Mouse (Mus musculus) myocyte (in vitro differentiated cells): Measurements from ENCODE around the gene Layn.

ENCODE experiments used
- CEBPB ChIP-seq: IDR thresholded peaks from 2 replicates; pipeline ENCODE4 v1.6.1; 2011; ENCODE audit warnings: mild to moderate bottlenecking, moderate library complexity; ENCODE audit not compliant: poor library complexity, insufficient read depth, severe bottlenecking
- E2F4 ChIP-seq: IDR thresholded peaks from one replicate; pipeline ENCODE4 v1.6.1; 2011; ENCODE audit warnings: mild to moderate bottlenecking, control low read depth, moderate library complexity; ENCODE audit not compliant: insufficient read depth
- MAX ChIP-seq: IDR thresholded peaks from one replicate; pipeline ENCODE4 v1.6.1; 2011; ENCODE audit warnings: low read depth, mild to moderate bottlenecking, control low read depth
- MYOD1 ChIP-seq, 3 experiments: IDR thresholded peaks; one replicate each; pipeline ENCODE4 v1.6.1; 2011; ENCODE audit warnings: control low read depth in 2 of 3, low read depth in 2 of 3, mild to moderate bottlenecking in 2 of 3, moderate library complexity in 1 of 3; ENCODE audit not compliant: insufficient read length in 2 of 3, control insufficient read depth in 1 of 3
- MYOG ChIP-seq, 3 experiments: IDR thresholded peaks; one replicate each; pipeline ENCODE4 v1.6.1; 2011; ENCODE audit warnings: control low read depth in 2 of 3, low read depth in 2 of 3, mild to moderate bottlenecking in 2 of 3; ENCODE audit not compliant: insufficient read length in 2 of 3, control insufficient read depth in 1 of 3, insufficient read depth in 1 of 3
- POLR2A ChIP-seq: IDR thresholded peaks from one replicate; pipeline ENCODE4 v1.6.1; 2011; ENCODE audit warnings: low read depth, mild to moderate bottlenecking, control low read depth, moderate library complexity; ENCODE audit not compliant: insufficient read length
- POLR2AphosphoS2 ChIP-seq: IDR thresholded peaks from one replicate; pipeline ENCODE4 v1.6.1; 2011; ENCODE audit warnings: low read depth, control low read depth; ENCODE audit not compliant: insufficient read length
- REST ChIP-seq: IDR thresholded peaks from one replicate; pipeline ENCODE4 v1.6.1; 2011; ENCODE audit warnings: mild to moderate bottlenecking, control low read depth, moderate library complexity; ENCODE audit not compliant: insufficient read depth, insufficient read length
- TCF12 ChIP-seq: IDR thresholded peaks from one replicate; pipeline ENCODE4 v1.6.1; 2011; ENCODE audit warnings: mild to moderate bottlenecking, control low read depth; ENCODE audit not compliant: poor library complexity, insufficient read depth, severe bottlenecking
- TCF3 ChIP-seq: IDR thresholded peaks from one replicate; pipeline ENCODE4 v1.6.1; 2011; ENCODE audit warnings: low read depth, control low read depth; ENCODE audit not compliant: insufficient read length
- USF1 ChIP-seq: IDR thresholded peaks from one replicate; pipeline ENCODE4 v1.6.1; 2011; ENCODE audit warnings: low read depth, mild to moderate bottlenecking, control low read depth, moderate library complexity

- no peak for TF ChIP-seq POLR2AphosphoS2
- no peak for TF ChIP-seq MAX
- no peak for TF ChIP-seq POLR2A
- no peak for TF ChIP-seq TCF3
- no peak for TF ChIP-seq TCF12
- no peak for TF ChIP-seq MYOG (IDR thresholded peaks at IDR 0.05; ENCODE audit: control insufficient read depth in 1 of 3, insufficient read depth in 1 of 3, insufficient read length in 2 of 3, low read depth in 2 of 3)
- no peak for TF ChIP-seq USF1
- no peak for TF ChIP-seq MYOD1 (IDR thresholded peaks at IDR 0.05; ENCODE audit: control insufficient read depth in 1 of 3, insufficient read length in 2 of 3, low read depth in 2 of 3)
- no peak for TF ChIP-seq CEBPB
- no peak for TF ChIP-seq REST
- TF ChIP-seq E2F4, result no peak
These were observed 67.3 kb downstream of the Layn start for GRCm38 (mm10) chr9:51009656-51009950.
